Mouse (Mus musculus) liver, postnatal 0 days (tissue): ENCODE measurements at regions not wholly inside any gene's neighbourhood (a gene's known extent, or its start where the extent isn't known, plus 50 kb on each side); places are given as distances from the start of the nearest gene placed in this dataset.
A peak's percentile ranks its signal among the peaks of the same experiment; 100 is the strongest.

Experiments
- CTCF ChIP-seq: sonication (generic); IDR thresholded peaks from 2 replicates; pipeline ENCODE4 v1.5.1; 2016; ENCODE audit warnings: antibody characterized with exemption, low read depth
- EP300 ChIP-seq: IDR thresholded peaks from 2 replicates; pipeline ENCODE4 v1.6.1; 2016; ENCODE audit warnings: antibody characterized with exemption, low read depth, mild to moderate bottlenecking

DNA sequence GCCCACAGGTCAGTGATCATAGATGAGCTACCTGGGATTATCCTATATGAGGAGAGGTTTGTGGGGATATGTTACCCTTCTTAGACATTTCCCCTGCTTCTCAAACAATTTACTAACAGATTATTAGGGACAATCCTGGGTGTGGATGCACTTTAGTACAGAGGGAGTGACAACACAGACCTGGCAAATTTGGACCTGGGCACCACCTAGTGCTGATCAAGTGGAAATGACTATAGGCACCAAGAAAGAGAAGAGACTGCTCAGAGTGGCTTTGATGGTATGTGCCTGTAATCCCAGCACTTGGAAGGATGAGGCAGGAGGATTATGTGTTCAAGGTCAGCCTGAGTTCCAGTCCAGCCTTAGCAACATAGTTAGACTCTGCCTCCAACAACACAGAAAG is 51.1 kb upstream of the Gm815 start:
- peak; percentile 53 for TF ChIP-seq CTCF
- TF ChIP-seq EP300 = no peak
